Mouse (Mus musculus): ENCODE data around the gene Dusp15.

- no peak for TF ChIP-seq CTCF (IDR thresholded peaks at IDR 0.05; ENCODE audit: insufficient read depth, low read depth, low read length)
- no peak for TF ChIP-seq POLR2A (IDR thresholded peaks at IDR 0.05; ENCODE audit: insufficient read depth, low read depth, low read length)
Measured at GRCm38 (mm10) chr2:152899011-152899410, 52.5 kb downstream of the Dusp15 start.
